Mouse (Mus musculus) G1E (cell line): ENCODE data around the gene Selenop. TPM values are rescaled to one million over a fixed set of nuclear protein-coding genes. Genes with fewer than 3 reads are reported as not detected.

Experiments used
- ATAC-seq: 2 replicates; pipeline ENCODE4 v1.8.0; 2016; ENCODE audit warnings: mild to moderate bottlenecking; ENCODE audit not compliant: insufficient number of reproducible peaks, poor library complexity, low FRiP score, severe bottlenecking; ENCODE audit errors: extremely low read depth
- DNase-seq: peaks from one replicate; pipeline ENCODE4 v3.0.0; 2012; ENCODE audit warnings: low spot score
- H3K27me3 ChIP-seq: 2 replicates; pipeline ENCODE4 v1.6.1; 2012; ENCODE audit warnings: mild to moderate bottlenecking, low read length, inconsistent platforms; ENCODE audit not compliant: insufficient read depth
- H3K36me3 ChIP-seq: replicated peaks from 2 replicates; pipeline ENCODE3; 2012; ENCODE audit warnings: mild to moderate bottlenecking, inconsistent platforms
- H3K4me1 ChIP-seq: 2 replicates; pipeline ENCODE4 v1.6.1; 2012; ENCODE audit warnings: low read depth, low read length, inconsistent platforms, mixed read lengths; ENCODE audit not compliant: insufficient read depth
- H3K4me3 ChIP-seq: 2 replicates; pipeline ENCODE4 v1.5.1; 2012; ENCODE audit warnings: low read depth, mild to moderate bottlenecking, inconsistent platforms, low read length, moderate library complexity, mixed read lengths
- H3K9me3 ChIP-seq: replicated peaks from 2 replicates; pipeline ENCODE4 v1.6.1; 2012; ENCODE audit warnings: inconsistent platforms
- CTCF ChIP-seq: IDR thresholded peaks from 2 replicates; pipeline ENCODE4 v1.5.1; 2012; ENCODE audit warnings: low read depth, low read length, inconsistent platforms, mixed read lengths
- GATA1 ChIP-seq: IDR thresholded peaks from 2 replicates; pipeline ENCODE4 v1.6.1; 2012; ENCODE audit warnings: borderline replicate concordance, low read length, inconsistent platforms, mixed read lengths
- GATA2 ChIP-seq: IDR thresholded peaks from 2 replicates; pipeline ENCODE4 v1.6.1; 2012; ENCODE audit warnings: low read depth, low read length, inconsistent platforms, borderline replicate concordance
- POLR2AphosphoS5 ChIP-seq: IDR thresholded peaks from 2 replicates; pipeline ENCODE4 v1.6.1; 2012; ENCODE audit warnings: low read depth, low read length, inconsistent platforms; ENCODE audit not compliant: insufficient replicate concordance
- TAL1 ChIP-seq: conservative IDR thresholded peaks from 2 replicates; pipeline ENCODE4 v1.6.1; 2012; ENCODE audit warnings: low read depth, low read length, inconsistent platforms, mixed read lengths
- polyA plus RNA-seq: library from polyadenylated mRNA; stranded (reverse); fragments of >175 nt; gene quantifications from 2 replicates; pipeline ENCODE4 v1.2.3, GENCODE M21; 2012
- total RNA-seq, 2 experiments: library from RNA; stranded (forward) in 1 of 2; stranded (reverse) in 1 of 2; fragments of 200-1000 nt in 1 of 2; fragments of >200 nt in 1 of 2; fragmentation: Nextera tagmentation in 1 of 2; gene quantifications; 2 replicates each; pipeline ENCODE4 v1.2.3; 2014 to 2017

Gene Selenop
- total and polyA plus RNA-seq, 3 experiments, result 0.49 to 0.90 TPM; not detected in 1

DNA sequence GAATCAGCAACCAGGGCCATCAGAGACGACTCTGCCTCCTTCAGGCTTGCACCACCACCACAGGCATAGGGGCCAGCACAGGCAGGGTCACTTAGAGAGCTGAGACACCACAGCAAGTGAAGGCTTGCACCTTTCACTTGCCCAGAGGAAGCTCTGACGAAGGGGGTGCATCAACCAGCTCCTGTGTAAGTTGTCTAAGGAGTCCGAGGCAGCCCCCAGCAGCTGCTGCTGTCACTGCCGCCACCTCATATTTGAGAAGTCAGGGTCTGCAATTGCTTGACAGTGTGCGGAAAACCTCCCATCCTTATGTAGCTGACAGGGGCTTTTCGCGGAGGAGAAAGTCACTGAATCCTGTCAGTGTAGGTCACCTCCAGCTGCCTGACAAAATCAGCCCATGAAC, 10.9 kb downstream of the Selenop start:
- ATAC-seq (no peak), DNase-seq (no peak)
- TF ChIP-seq TAL1, result no peak
- no peak for TF ChIP-seq POLR2AphosphoS5
- TF ChIP-seq GATA2, result no peak
- TF ChIP-seq CTCF, result no peak
- Histone ChIP-seq H3K9me3 (no peaks in the 10 kb centered on the region), H3K36me3 (no peaks in the 10 kb centered on the region), H3K27me3 (no peaks in the 10 kb centered on the region), H3K4me3 (no peak overlapping the region), H3K4me1 (no peaks in the 10 kb centered on the region)

DNA sequence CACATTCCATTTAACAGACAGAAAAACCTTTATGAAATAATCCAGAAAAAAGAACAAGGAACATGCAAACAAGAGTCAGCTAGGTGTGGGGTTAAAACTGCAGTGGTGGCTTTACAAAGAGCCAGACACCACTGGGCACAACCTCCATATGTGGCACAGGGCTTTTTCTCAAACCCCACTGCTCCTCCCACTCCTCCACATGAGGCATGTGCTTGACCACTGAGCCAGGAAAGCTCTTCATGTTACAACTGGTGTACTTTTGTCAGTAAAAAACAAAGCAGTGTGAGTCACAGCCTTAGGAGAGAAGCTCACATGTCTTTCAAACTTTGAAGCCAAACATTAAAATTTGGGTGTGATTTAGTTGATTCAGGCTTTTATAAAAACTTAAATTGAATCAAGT, 12.9 kb downstream of the Selenop start:
- no peaks in the 10 kb centered on the region for H3K9me3 ChIP-seq
- no peak overlapping the region for H3K4me3 ChIP-seq
- H3K4me1 ChIP-seq, result no peaks in the 10 kb centered on the region
- TF ChIP-seq CTCF, result no peak
- TF ChIP-seq POLR2AphosphoS5, result no peak
- no peak for TF ChIP-seq GATA1
- TF ChIP-seq GATA2, result no peak
- TF ChIP-seq TAL1, result no peak
- ATAC-seq (no peak), DNase-seq (no peak)
- no peaks in the 10 kb centered on the region for H3K27me3 ChIP-seq
- no peaks in the 10 kb centered on the region for H3K36me3 ChIP-seq

DNA sequence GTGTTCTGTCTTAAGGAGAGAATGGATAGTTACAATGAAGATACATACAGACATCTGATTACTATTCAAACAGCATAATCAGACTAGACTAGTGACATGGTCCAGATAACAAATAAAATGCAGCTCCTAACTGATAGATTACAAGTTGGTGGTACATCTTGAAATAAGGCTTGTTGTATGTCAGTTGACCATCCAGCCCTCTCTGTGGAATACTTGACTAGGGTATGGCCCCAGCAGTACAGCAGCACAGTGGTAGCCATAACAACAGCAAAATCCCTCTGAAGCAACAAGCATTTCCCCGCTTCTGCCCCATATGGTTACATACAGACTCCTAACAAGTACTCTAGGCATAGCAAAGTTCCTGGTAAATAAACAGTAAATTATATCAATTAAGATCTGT, 13.4 kb downstream of the Selenop start:
- ATAC-seq (no peak), DNase-seq (no peak)
- no peak overlapping the region for H3K4me3 ChIP-seq
- H3K27me3 ChIP-seq, result no peaks in the 10 kb centered on the region
- H3K4me1 ChIP-seq, result no peaks in the 10 kb centered on the region
- TF ChIP-seq POLR2AphosphoS5 (no peak), GATA1 (no peak), TAL1 (no peak), GATA2 (no peak), CTCF (no peak)
- no peaks in the 10 kb centered on the region for H3K36me3 ChIP-seq
- H3K9me3 ChIP-seq, result no peaks in the 10 kb centered on the region

DNA sequence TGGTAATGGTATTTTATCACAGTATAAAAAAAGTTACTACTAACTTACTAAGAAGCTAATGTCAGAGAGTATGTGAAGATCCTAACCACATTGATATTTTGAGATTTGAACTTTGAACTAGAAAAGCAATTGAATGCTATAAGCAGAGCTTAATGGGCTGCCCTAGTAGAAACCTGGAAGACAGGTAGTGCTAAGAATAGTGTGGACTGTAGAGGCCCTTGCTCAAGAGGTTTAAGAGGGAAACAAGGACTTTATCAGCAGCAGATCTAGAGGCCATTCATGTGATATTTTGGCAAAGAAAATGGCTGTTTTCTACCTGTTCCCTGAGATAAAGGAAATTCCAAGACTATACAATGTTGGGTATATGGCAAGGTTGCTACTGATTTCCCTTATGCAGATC, 17.7 kb downstream of the Selenop start:
- Histone ChIP-seq H3K36me3 (no peaks in the 10 kb centered on the region), H3K4me3 (no peak overlapping the region), H3K4me1 (no peaks in the 10 kb centered on the region), H3K27me3 (no peaks in the 10 kb centered on the region), H3K9me3 (no peaks in the 10 kb centered on the region)
- TF ChIP-seq GATA1 (no peak), TAL1 (no peak), CTCF (no peak), POLR2AphosphoS5 (no peak), GATA2 (no peak)
- no peak for ATAC-seq
- no peak for DNase-seq

DNA sequence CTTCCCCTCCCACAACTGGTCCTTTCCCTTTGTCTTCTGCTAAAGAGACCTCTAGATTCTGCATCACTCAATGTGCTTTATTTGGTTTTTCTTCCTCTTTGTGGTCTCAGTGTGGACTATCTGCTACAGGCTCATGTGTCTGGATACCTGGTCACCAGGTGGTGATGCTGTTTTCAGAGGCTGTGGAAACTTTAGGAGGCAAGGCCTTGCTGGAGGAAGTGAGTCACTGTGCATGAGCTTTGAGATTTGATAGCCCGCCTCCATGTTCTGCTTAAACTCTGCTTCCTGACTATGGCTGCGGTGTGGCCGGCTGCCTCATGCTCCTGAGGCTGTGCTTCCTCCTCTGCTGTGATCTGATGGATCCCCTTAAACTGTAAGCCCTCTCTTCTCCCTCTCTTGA, 22.1 kb downstream of the Selenop start:
- Histone ChIP-seq H3K4me3 (no peak overlapping the region), H3K27me3 (no peaks in the 10 kb centered on the region), H3K9me3 (no peaks in the 10 kb centered on the region), H3K4me1 (no peaks in the 10 kb centered on the region), H3K36me3 (no peaks in the 10 kb centered on the region)
- TF ChIP-seq GATA2, result no peak
- TF ChIP-seq TAL1, result no peak
- no peak for TF ChIP-seq CTCF
- no peak for TF ChIP-seq POLR2AphosphoS5
- TF ChIP-seq GATA1, result no peak
- DNase-seq, result no peak
- ATAC-seq, result no peak

DNA sequence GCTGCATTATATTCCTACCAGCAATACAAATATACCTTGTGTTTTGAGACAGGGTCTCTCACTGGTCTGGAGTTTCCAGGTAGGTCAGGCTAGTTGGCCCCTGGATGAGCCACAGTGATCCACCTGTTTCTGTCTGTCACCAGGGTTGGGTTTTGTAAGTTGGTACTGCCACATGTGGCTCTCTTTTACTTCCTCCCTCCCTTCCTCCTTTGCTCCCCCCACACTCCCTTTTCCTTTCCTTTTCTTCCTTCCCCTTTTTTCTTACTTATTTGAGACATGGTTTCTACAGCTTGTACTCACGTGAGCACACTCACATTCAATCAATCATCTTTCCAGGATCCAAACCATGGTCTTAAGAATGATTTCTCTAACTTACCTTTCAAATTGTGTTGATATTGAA, 25.1 kb downstream of the Selenop start:
- no peaks in the 10 kb centered on the region for H3K9me3 ChIP-seq
- ATAC-seq (no peak), DNase-seq (no peak)
- H3K4me3 ChIP-seq, result no peak overlapping the region
- no peaks in the 10 kb centered on the region for H3K36me3 ChIP-seq
- H3K4me1 ChIP-seq, result no peaks in the 10 kb centered on the region
- no peak for TF ChIP-seq TAL1
- no peak for TF ChIP-seq GATA1
- TF ChIP-seq CTCF, result no peak
- TF ChIP-seq POLR2AphosphoS5, result no peak
- no peak for TF ChIP-seq GATA2
- no peaks in the 10 kb centered on the region for H3K27me3 ChIP-seq

DNA sequence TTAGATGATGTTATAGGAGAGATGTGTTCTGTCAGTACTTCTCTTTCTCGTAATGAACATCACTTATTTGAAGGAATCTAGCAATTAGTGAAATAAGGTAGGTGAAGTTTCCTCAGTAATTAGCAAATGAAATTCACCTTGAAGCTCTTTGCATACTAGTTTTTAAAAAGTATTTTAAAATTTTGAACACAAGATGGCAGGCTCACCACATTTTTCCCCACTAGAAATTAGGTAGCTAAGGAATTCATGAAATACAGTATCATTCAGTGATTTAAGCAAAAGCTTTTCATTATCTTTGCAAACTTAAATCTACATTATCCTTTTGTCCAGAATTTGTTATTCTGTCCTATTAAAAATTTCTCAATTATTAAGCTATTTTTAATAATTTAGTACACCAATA, 27.6 kb downstream of the Selenop start:
- TF ChIP-seq GATA2 (no peak), TAL1 (no peak), POLR2AphosphoS5 (no peak), CTCF (no peak), GATA1 (no peak)
- Histone ChIP-seq H3K36me3 (no peaks in the 10 kb centered on the region), H3K4me3 (no peak overlapping the region), H3K9me3 (no peaks in the 10 kb centered on the region), H3K4me1 (no peaks in the 10 kb centered on the region), H3K27me3 (no peaks in the 10 kb centered on the region)
- DNase-seq (no peak), ATAC-seq (no peak)
